Mouse (Mus musculus): ENCODE data around the gene Dpp4. TPM values are rescaled to one million over a fixed set of nuclear protein-coding genes. Genes with fewer than 3 reads are reported as not detected.

Dpp4 gene
- total and polyA plus RNA-seq, 2 experiments from 2014 or later, result 2.2 to 5.4 TPM

DNA sequence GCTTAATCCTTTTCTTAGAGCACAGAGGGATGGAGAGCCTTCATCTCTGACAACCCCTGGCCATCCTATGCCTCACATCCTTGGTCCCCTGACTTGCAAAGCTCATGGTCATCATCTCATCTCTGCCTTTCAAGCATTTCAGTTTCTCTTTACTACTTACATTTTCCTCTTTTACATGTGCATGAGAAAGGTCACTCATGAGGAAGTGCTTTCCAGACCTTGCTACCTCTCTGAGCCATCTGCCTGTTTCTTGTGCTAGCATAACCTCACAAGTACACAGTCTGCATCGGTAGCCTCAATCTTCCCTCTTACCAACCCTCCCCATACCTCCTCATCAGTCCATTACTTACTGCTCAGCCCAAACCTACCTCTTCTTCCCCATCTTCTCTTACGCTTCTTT lies 12.2 kb downstream of the Dpp4 start:
- no peak overlapping the region for H3K27ac ChIP-seq (ENCODE audit: low read depth, low read length)
- no peaks in the 10 kb centered on the region for H3K9me3 ChIP-seq (ENCODE audit: low read length)
- DNase-seq (ENCODE audit: low spot score) (no peak), ATAC-seq (ENCODE audit: low FRiP score) (no peak)
- no peak overlapping the region for H3K4me3 ChIP-seq (ENCODE audit: low read depth, low read length)
- no peak overlapping the region for H3K4me2 ChIP-seq (ENCODE audit: low read depth, low read length, poor library complexity, severe bottlenecking)
- no peaks in the 10 kb centered on the region for H3K36me3 ChIP-seq (ENCODE audit: insufficient read depth, low read length)
- H3K9ac ChIP-seq (replicated peaks; ENCODE audit: low read length, poor library complexity, severe bottlenecking), result no peak overlapping the region
- H3K27me3 ChIP-seq (ENCODE audit: insufficient read depth, low read length), result no peaks in the 10 kb centered on the region
- WGBS, result 100% methylated on average over 2 of the region's 2 CpGs
- H3K4me1 ChIP-seq (ENCODE audit: insufficient read depth, low read length), result no peaks in the 10 kb centered on the region
- TF ChIP-seq CTCF (IDR thresholded peaks at IDR 0.05), result no peak

DNA sequence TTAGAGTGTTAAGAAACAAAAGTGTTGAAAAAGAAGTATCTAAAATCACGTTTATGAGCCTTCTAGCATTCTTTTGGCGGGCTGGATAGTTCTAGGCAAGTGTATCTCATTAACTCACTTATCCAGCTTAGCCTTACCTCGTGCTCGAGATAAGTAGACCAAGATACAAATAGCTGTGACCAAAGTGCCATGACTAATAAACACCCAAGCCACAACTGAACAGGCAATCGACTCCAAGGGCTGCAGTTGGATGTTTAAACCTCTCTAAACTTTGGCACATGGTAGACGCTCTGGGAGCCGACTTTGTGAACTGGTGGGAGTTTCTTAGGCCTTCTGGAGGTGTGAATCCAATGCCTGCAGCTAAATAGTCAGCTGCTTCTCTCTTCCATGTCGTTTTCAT lies 12.7 kb downstream of the Dpp4 start:
- H3K9ac ChIP-seq (replicated peaks; ENCODE audit: low read length, poor library complexity, severe bottlenecking), result no peak overlapping the region
- H3K36me3 ChIP-seq (ENCODE audit: insufficient read depth, low read length), result no peaks in the 10 kb centered on the region
- H3K4me3 ChIP-seq (ENCODE audit: low read depth, low read length), result no peak overlapping the region
- WGBS, result 71% methylated on average over 8 of the region's 8 CpGs
- no peaks in the 10 kb centered on the region for H3K4me1 ChIP-seq (ENCODE audit: insufficient read depth, low read length)
- no peak for TF ChIP-seq CTCF (IDR thresholded peaks at IDR 0.05)
- no peak overlapping the region for H3K4me2 ChIP-seq (ENCODE audit: low read depth, low read length, poor library complexity, severe bottlenecking)
- H3K27me3 ChIP-seq (ENCODE audit: insufficient read depth, low read length), result no peaks in the 10 kb centered on the region
- H3K27ac ChIP-seq (ENCODE audit: low read depth, low read length), result no peak overlapping the region
- no peaks in the 10 kb centered on the region for H3K9me3 ChIP-seq (ENCODE audit: low read length)
- no peak for DNase-seq (ENCODE audit: low spot score)
- no peak for ATAC-seq (ENCODE audit: low FRiP score)

DNA sequence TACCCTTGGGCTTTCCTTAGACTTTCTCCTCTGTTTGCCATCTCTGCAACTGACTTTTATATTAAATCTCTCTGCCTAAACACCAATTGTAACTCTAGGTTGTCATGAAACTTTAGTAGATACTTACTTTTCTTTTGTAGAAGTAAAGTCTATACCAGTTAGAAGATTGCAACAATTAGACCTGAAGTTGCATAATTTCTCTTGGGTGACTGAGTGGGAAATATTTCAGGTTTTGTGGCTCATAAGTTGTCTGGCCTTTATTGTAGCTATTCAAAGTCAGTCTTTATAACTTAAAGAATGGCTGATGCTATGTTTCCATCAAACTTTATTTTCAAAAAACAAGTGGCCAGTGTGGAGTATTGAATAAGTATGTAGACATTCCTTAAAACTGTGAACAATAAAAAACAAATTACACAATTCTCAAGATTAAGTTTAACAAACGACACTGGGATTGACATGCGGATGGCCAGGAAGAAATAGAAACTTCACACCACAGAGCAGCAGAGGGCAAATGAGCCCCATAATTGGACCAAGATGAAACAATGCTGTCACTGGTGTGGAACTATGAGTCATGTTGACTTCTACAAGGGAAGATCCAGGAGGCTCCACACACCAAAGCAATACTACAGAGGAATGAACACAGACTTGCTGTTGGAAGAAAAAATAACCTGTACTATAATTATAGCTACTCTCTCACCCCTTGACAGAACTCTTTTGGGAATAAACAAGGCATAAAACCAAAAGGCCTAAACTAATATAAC lies 13.7 kb downstream of the Dpp4 start:
- 88% methylated on average over 2 of the region's 2 CpGs for WGBS
- no peak overlapping the region for H3K27ac ChIP-seq (ENCODE audit: low read depth, low read length)
- no peak overlapping the region for H3K4me3 ChIP-seq (ENCODE audit: low read depth, low read length)
- no peaks in the 10 kb centered on the region for H3K36me3 ChIP-seq (ENCODE audit: insufficient read depth, low read length)
- no peak for TF ChIP-seq CTCF (IDR thresholded peaks at IDR 0.05)
- no peaks in the 10 kb centered on the region for H3K27me3 ChIP-seq (ENCODE audit: insufficient read depth, low read length)
- ATAC-seq (ENCODE audit: low FRiP score) (no peak), DNase-seq (ENCODE audit: low spot score) (no peak)
- no peaks in the 10 kb centered on the region for H3K4me1 ChIP-seq (ENCODE audit: insufficient read depth, low read length)
- H3K4me2 ChIP-seq (ENCODE audit: low read depth, low read length, poor library complexity, severe bottlenecking), result no peak overlapping the region
- no peak overlapping the region for H3K9ac ChIP-seq (replicated peaks; ENCODE audit: low read length, poor library complexity, severe bottlenecking)
- no peaks in the 10 kb centered on the region for H3K9me3 ChIP-seq (ENCODE audit: low read length)

DNA sequence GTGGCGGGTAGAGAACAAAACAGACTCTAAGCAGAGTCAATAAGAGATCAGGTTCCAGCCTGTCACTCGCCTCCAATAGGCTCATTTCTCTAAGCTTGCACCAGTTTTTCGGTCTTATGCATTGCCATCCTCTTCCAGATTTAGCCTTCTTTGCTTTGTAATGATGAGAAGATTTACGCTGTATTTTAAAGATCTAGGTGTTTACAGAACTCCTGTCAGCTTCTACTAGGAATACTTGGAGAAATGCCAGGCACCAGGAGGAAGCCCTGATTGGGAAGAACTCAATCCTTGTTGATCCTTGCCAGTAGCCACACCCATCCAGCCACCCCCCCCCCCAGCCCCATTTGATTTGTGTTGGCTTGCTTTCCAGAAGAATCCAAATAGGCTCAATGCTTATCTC lies 14.4 kb downstream of the Dpp4 start:
- DNase-seq (ENCODE audit: low spot score) (no peak), ATAC-seq (ENCODE audit: low FRiP score) (no peak)
- 89% methylated on average over 4 of the region's 4 CpGs for WGBS

DNA sequence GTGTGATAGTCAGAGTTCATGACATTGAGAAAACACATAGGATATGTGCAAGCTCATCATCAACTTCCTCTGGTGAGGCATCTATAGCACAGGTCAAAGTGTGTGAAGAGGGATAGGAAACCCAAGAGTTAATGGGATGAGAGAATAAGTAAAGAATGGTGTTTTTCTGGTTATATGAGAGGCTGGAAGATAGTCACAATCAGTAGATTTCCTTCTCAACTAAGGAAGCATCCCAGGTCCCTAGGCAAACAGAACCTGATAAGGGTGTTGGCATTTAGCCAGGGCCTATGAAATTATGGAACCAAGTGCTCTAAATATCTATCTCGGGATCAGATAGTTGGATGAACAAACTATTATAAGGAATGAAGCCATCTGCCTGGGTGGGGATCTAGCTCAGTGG lies 15.2 kb downstream of the Dpp4 start:
- Histone ChIP-seq H3K27me3 (ENCODE audit: insufficient read depth, low read length) (no peaks in the 10 kb centered on the region), H3K4me2 (ENCODE audit: low read depth, low read length, poor library complexity, severe bottlenecking) (no peak overlapping the region), H3K9me3 (ENCODE audit: low read length) (no peaks in the 10 kb centered on the region), H3K4me3 (ENCODE audit: low read depth, low read length) (no peak overlapping the region), H3K4me1 (ENCODE audit: insufficient read depth, low read length) (no peaks in the 10 kb centered on the region), H3K27ac (ENCODE audit: low read depth, low read length) (no peak overlapping the region), H3K36me3 (ENCODE audit: insufficient read depth, low read length) (no peaks in the 10 kb centered on the region), H3K9ac (replicated peaks; ENCODE audit: low read length, poor library complexity, severe bottlenecking) (no peak overlapping the region)
- no peak for ATAC-seq (ENCODE audit: low FRiP score)
- DNase-seq (ENCODE audit: low spot score), result no peak
- TF ChIP-seq CTCF (IDR thresholded peaks at IDR 0.05), result no peak
- WGBS, result 85% methylated on average over 1 of the region's 1 CpGs

More for the DNA sequence above, 14.4 kb downstream of the Dpp4 start:
- H3K4me3 ChIP-seq (ENCODE audit: low read depth, low read length), result no peak overlapping the region
- H3K27ac ChIP-seq (ENCODE audit: low read depth, low read length), result no peak overlapping the region
- H3K9me3 ChIP-seq (ENCODE audit: low read length), result no peaks in the 10 kb centered on the region
- no peaks in the 10 kb centered on the region for H3K27me3 ChIP-seq (ENCODE audit: insufficient read depth, low read length)
- no peak overlapping the region for H3K9ac ChIP-seq (replicated peaks; ENCODE audit: low read length, poor library complexity, severe bottlenecking)
- H3K4me1 ChIP-seq (ENCODE audit: insufficient read depth, low read length), result no peaks in the 10 kb centered on the region
- H3K4me2 ChIP-seq (ENCODE audit: low read depth, low read length, poor library complexity, severe bottlenecking), result no peak overlapping the region
- no peaks in the 10 kb centered on the region for H3K36me3 ChIP-seq (ENCODE audit: insufficient read depth, low read length)
- no peak for TF ChIP-seq CTCF (IDR thresholded peaks at IDR 0.05)

DNA sequence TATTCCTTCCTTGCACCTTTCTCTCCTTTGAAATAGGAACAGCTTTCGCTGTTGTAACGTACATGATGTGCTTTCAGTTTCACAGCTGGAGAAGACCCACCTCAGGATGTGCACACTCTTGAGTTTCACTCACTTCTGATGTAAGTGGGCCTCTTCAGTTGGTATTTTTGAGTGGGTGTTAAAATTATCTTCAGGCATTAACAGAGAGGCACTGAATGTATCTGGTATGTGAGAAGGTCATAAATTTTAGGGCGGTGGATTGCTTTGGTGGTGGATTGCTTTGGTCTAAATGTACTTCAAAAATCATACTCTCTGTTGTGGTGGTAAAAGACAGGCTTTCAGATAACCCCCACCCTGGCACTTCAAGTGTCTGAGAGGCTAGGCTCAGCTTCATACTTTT lies 17.2 kb downstream of the Dpp4 start:
- Histone ChIP-seq H3K36me3 (ENCODE audit: insufficient read depth, low read length) (no peaks in the 10 kb centered on the region), H3K4me2 (ENCODE audit: low read depth, low read length, poor library complexity, severe bottlenecking) (no peak overlapping the region), H3K4me1 (ENCODE audit: insufficient read depth, low read length) (no peaks in the 10 kb centered on the region), H3K27ac (ENCODE audit: low read depth, low read length) (no peak overlapping the region), H3K9ac (replicated peaks; ENCODE audit: low read length, poor library complexity, severe bottlenecking) (no peak overlapping the region), H3K27me3 (ENCODE audit: insufficient read depth, low read length) (no peaks in the 10 kb centered on the region), H3K4me3 (ENCODE audit: low read depth, low read length) (no peak overlapping the region), H3K9me3 (ENCODE audit: low read length) (no peaks in the 10 kb centered on the region)
- ATAC-seq (ENCODE audit: low FRiP score) (no peak), DNase-seq (ENCODE audit: low spot score) (no peak)
- WGBS, result 95% methylated on average over 3 of the region's 3 CpGs
- TF ChIP-seq CTCF (IDR thresholded peaks at IDR 0.05), result no peak
